Mouse (Mus musculus): ENCODE data around the gene Prdm4.

The Prdm4 gene

DNA sequence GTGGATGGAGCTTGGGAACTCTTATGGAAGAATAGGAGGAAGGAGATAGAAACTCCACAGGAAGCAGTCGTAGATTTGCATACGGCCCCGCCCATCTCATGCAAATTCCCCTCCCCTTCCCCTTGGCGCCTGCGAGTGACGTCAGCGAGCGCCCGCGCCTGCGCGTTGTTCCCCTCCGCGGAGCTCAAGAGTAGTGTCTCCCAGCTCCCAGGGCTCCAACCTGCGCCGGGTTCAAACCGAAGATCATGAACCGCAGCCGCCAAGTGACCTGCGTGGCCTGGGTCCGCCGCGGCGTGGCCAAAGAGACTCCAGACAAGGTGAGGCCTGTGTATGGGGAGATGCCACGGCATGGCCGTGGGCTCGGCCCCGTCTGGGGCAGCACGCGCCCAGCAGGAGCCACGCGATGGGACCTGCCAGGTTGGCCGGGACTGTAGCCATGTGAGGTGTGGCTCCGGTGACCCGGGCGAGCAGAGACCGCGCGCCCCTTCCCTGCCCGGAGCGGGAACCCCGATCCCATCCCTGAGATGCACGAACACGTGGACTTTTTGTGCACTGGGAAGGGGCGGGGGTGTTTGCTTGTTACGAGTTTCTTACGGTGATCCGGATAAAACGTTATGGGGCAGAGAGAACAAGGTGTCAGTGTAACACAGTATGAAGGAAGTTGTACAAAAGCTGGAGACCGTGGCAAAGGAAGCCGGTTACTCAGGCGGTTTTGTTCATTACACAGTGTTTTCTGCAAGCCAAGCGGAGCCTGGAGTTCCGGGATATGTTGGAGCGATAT is 45.1 kb downstream of the Prdm4 start:
- peak; percentile 95 for DNase-seq

DNA sequence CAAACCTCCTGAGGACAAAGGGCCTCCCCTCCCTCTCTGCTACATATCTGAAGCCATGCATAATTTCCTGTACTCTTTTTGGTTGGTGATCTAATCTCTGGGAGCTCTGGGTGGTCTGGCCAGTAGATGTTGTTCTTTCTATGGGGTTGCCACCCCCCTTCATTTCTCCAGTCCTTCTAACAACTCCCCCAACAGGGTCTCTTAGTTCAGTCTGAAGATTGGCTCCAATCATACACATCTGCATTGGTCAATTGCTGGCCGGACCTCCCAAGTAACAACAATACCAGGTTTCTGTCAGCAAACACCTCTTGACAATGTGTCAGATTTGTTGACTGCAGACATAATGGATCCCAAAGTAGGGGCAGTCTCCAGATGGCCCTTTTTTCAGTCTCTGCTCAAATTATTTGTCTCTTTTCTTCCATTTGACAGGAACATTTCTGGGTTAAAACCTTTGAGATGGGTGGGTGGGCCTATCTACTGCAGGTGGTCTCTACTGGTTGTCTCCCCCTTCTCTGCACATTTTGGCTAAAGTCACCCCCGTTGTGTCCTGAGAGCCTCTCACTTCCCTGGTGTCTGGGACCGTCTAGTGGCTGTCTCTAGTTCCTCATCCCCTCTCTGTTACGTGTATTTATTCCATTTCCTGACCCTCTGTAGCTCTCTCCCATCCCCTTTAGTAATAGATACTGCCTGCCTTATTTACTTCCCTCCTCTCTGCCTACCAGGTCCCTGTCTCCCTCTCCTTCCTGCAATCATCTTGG is 70.7 kb downstream of the Prdm4 start:
- DNase-seq = no peak
